Mouse (Mus musculus): ENCODE data around the gene Gk2. TPM values are rescaled to one million over a fixed set of nuclear protein-coding genes. Genes with fewer than 3 reads are reported as not detected.

Gk2 gene
- polyA plus RNA-seq, 1 experiment from 2014 or later, result not detected

GRCm38 (mm10) chr5:97410190-97410589 lies 46.6 kb downstream of the Gk2 start:
- WGBS, result 72% methylated on average over 6 of the region's 6 CpGs
- Histone ChIP-seq H3K27ac (ENCODE audit: low read length) (no peak overlapping the region), H3K4me1 (ENCODE audit: control insufficient read depth, insufficient read depth, low read length) (no peaks in the 10 kb centered on the region), H3K36me3 (ENCODE audit: control insufficient read depth, insufficient read depth, low read length) (no peaks in the 10 kb centered on the region), H3K27me3 (ENCODE audit: control insufficient read depth, insufficient read depth, low read length) (no peaks in the 10 kb centered on the region), H3K9ac (replicated peaks; ENCODE audit: low read depth, low read length) (no peak overlapping the region), H3K9me3 (ENCODE audit: control insufficient read depth, low read depth, low read length) (no peaks in the 10 kb centered on the region), H3K4me2 (replicated peaks; ENCODE audit: low read depth, low read length) (no peak overlapping the region), H3K4me3 (ENCODE audit: low read depth, low read length) (no peak overlapping the region)
- no peak for ATAC-seq (ENCODE audit: insufficient number of reproducible peaks, insufficient read depth, low FRiP score, low read depth)

DNA sequence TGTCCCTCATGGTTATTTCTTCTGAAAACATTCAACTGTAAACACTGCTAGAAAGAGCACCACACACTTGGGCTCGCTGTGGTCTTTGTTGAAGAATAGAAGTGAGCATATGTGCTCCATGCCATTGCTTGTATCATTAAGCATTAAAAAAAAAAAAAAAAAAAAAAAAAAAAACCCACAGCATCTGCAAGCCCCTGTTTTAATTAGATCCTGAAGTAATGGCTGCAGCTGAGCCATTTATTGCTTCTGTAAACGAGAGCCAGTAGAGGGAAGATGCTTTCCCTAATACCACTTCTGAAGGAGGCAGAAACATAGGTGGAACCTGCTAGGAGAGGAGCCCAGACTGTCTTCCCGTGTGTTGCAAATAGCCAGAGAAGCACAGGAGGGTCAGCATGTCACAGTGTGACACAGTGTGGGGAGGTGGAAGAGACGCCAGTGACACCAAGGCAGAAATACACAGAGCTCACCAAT lies 47.6 kb downstream of the Gk2 start:
- H3K4me3 ChIP-seq (ENCODE audit: low read depth, low read length), result no peak overlapping the region
- H3K36me3 ChIP-seq (ENCODE audit: control insufficient read depth, insufficient read depth, low read length), result no peaks in the 10 kb centered on the region
- 72% methylated on average over 4 of the region's 4 CpGs for WGBS
- H3K4me2 ChIP-seq (replicated peaks; ENCODE audit: low read depth, low read length), result no peak overlapping the region
- ATAC-seq (ENCODE audit: insufficient number of reproducible peaks, insufficient read depth, low FRiP score, low read depth), result no peak
- H3K27ac ChIP-seq (ENCODE audit: low read length), result no peak overlapping the region
- no peaks in the 10 kb centered on the region for H3K4me1 ChIP-seq (ENCODE audit: control insufficient read depth, insufficient read depth, low read length)
- H3K27me3 ChIP-seq (ENCODE audit: control insufficient read depth, insufficient read depth, low read length), result no peaks in the 10 kb centered on the region
- H3K9ac ChIP-seq (replicated peaks; ENCODE audit: low read depth, low read length), result no peak overlapping the region
- H3K9me3 ChIP-seq (ENCODE audit: control insufficient read depth, low read depth, low read length), result no peaks in the 10 kb centered on the region

Other genes starting within 250 kb of the Gk2 start
- gene Naa11, start 64.6 kb downstream of the Gk2 start, polyA plus RNA-seq (2014; fragmentation: Nextera tagmentation; extraction: Ambion mirVana), result 0.07 and 0.17 TPM in 2 replicates

Data from stomach, embryonic 14.5 days (tissue).